Mouse (Mus musculus): ENCODE data around the gene Arhgef10l.

DNA sequence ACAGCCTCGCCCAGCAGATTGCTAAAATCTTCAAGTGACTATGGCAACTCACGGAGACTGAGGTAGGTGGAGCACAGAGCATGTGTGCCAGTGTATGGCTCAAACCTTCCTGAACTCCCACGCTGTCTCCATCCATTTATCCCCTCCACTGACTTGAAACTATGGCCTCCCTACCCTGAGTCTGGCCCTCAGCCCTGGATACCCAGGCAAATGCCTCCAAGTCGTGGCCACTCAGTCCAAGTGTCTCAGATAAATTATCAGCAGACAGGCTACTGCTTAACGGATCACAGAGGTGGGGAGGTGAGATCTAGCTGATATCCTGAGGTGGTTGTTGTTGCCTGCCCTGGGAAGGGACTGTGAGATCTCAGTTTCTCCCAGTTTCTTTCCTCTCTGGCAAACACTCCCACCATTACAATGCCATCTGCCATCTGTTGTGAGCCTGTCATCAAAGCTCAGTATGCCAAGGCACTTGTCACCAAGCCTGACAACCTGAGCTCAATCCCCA is 24.3 kb downstream of the Arhgef10l start:
- TF ChIP-seq POLR2A (IDR thresholded peaks at IDR 0.05; ENCODE audit: insufficient read depth, low read depth, low read length): no peak
- TF ChIP-seq CTCF (IDR thresholded peaks at IDR 0.05; ENCODE audit: insufficient read depth, low read depth, low read length): no peak
